Mouse (Mus musculus): Measurements from ENCODE around the gene Wdr66.

The Wdr66 gene

DNA sequence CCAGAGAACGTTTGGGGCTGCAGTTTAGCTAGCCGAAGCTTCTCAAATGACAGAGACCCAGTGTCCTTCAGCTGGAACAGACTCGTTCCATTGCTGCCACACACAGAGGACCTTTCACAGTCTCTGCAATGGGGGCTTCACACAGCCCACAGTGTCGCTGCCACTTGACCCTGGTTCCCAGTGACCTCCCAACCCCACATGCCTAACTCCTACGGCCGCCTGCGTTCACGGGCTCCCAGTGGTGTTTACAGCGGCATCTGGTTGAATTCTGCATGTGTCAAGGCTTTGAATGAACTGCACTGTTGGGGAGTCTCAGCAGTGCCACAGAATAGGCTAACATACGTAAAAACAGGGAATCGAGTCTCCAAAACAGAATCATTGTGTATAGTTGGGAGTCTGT lies 19.0 kb downstream of the Wdr66 start:
- no peak for DNase-seq (ENCODE audit: low spot score in 2 of 2)

DNA sequence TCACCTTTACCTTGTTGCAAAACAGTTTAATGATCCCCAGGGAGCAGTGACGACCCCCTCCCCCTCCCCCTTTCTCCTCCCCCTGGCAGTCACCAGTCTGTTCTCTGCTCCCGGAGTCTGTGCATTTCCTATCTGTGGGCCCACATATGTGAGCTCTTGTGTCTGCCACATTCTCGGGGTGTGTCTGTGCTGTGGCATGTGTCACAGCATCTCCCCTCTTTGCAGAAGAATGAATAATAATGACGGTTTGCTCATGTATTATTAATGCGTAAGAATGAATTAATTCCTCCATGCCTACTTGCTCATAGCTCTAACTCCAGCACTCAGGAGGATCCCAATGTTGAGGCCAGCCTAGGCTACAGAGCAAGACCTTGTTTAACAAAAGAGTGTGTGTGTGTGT lies 21.0 kb downstream of the Wdr66 start:
- DNase-seq (ENCODE audit: low spot score in 2 of 2): no peak

DNA sequence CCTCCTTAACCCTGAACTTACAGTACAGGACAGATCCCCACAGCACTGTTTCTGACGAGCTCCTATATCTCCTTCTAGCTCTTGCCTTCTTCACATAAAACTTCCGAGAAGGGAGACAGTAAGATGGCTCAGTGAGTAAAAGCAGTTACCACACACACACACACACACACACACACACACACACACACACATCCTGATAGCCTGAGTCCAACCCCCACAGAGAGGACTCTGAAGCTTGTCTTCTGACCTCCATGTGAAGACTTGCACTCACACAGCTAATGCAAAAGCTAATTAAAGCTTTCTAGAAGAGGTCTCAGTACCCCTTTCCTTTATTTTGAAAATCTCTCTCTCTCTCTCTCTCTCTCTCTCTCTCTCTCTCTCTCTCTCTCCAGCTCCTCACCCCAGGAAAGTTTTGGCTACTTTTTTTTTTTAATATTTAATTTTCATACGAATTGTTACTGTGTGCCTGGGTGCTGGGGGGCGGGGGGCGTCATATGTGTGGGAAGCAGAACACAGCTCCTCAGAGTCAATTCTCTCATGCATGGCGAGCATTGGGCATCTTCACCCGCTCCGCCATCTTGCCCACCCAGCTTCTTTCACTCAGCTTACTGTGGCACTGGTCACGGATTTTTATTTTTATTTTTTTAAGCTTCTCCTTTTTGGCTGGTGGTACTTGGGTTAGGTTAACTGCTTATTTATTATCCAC lies 24.9 kb downstream of the Wdr66 start:
- no peak for DNase-seq (ENCODE audit: low spot score in 2 of 2)

DNA sequence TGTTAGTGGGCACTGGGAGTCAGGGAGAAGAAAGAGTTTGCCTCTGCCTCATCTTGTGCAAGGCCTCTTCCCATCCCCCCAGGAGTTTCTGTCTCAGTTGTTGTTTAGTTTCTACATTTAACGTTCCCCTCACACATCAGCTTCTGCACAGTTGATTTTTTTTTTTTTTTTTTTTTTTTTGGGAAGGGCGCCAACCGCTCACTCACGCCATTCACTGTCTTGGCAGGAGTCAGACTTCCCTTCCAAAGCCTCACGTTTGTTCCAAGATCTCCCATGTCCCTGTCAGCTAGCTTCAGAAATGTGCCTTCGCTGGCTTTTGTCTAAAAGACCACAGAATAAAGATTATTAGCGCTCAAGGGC lies 25.4 kb downstream of the Wdr66 start:
- no peak for DNase-seq (ENCODE audit: low spot score in 2 of 2)

DNA sequence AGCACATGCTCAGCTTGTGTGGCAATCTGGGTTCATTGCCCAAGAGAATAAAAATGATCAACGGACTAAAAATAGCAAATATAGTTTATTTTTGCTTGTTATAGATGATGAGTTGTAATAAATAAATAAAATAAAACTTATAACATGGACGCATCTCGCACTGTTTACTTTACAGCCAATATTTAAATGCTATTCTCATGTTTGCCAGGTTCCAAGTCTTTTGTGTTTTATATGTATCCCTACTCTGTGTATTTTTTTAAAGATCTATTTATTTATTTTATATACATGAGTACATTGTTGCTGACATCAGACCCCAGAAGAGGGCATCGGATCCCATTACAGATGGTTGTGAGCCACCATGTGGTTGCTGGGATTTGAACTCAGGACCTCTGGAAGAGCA lies 25.8 kb downstream of the Wdr66 start:
- no peak for DNase-seq (ENCODE audit: low spot score in 2 of 2)

DNA sequence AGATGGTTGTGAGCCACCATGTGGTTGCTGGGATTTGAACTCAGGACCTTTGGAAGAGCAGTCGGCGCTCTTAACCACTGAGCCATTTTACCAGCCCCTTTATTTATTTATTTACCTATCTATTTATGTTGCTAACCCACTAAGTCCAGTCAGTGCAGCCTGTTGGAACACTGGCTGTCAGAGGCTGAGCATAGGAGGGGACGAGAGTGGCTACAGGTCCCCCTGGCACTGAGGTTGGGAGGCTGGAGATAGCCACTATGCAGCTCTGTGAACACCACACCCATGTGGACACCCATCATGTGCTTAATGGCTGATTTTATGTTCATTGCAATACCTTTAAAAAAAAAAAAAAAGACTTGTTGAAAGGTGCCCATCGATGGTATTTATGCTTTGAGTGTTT lies 27.3 kb downstream of the Wdr66 start:
- no peak for DNase-seq (ENCODE audit: low spot score in 2 of 2)

DNA sequence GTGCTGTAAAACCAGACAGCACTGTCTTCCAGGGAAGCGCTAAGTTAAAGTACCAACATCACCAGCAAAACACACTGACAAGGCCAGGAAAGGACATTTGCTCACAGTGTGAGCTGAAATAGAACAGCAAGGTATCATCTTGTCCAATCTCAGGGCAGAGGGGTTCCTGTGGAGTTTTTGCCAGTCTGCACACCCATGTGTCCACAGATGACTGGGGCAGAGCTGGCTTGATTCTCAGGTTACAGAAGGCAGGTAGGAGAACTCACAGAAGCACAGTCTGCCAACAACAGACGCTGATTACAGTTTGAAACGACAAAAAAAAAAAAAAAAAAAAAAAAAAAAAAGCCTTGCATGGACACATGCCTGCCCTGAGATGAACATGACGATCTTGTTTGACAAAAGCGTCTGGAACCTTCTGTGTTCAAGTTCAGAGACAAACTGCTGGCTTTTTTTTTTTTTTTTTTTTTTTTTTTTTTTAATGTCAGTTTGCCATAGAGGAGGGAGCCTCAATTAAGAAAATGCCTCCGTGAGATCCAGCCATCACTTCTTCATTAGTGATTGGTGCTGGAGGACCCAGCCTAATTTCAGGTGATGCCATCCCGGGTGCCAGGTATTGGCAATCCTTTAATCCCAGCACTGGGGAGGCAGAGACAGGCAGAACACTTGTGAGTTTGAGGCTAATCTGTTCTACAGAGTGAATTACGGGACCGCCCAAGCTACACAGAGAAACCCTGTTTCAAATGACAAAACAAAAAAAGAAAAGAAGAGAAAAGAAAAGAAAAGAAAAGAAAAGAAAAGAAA lies 29.6 kb downstream of the Wdr66 start:
- no peak for DNase-seq (ENCODE audit: low spot score in 2 of 2)

DNA sequence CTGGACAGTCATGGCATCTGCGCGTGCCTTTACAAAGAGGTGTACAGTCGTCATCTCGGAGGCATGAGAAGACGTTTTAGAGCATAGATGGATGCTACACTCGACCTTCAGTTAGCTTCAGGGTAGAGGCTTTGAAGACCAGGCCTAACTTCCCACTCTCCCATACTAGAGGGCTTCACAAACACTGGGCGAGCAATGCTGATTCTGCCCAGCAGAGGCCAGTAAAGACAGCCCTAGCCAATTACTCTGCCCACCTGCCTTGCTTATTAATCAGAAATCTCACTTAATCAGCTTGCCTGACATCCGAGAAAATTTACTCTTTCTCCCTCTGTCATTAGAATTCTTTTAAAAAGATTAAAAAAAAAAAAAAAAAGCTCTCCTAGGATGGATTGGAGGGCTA lies 33.3 kb downstream of the Wdr66 start:
- peak in 1 of 2 experiments; percentile 69 for DNase-seq (ENCODE audit: low spot score in 2 of 2)

DNA sequence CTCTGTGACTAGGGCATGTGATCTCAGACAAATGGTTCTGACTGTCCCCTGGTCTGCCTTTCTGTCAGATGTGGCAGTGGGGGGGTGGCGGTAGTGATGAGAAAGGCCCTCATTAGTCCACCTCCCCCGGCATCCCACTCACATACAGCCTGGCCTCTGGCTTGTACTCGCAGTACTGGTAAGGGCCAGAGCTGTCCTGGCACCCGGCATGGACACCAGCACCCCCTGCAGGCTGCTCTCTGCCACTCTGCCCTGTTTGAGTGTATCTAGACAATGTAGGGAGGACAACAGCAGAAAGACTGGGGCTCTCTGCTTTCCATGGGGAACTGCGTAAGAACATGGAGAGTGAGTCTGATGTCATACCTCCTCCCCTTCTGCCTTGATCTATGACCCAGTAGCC lies 36.2 kb downstream of the Wdr66 start:
- no peak for DNase-seq (ENCODE audit: low spot score in 2 of 2)

DNA sequence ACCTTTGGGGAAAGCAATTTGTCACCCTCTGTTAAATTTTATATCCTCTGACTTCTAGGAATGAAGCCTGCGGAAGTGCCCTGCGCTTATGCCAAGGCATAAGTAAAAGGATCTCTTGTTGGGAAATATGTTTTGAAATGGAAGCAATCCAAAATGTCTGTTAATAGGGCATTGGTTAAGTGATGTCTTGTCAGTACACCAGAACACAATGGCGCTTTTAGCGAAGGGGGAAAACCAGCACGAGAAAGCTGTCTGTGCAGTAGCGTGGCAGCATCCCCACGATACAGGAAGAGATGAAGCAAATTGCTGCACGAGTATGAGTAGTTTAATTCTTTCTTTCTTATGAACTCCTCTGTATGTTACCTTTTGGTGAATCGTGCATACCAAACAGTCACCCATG lies 42.8 kb downstream of the Wdr66 start:
- DNase-seq (ENCODE audit: low spot score in 2 of 2): no peak

DNA sequence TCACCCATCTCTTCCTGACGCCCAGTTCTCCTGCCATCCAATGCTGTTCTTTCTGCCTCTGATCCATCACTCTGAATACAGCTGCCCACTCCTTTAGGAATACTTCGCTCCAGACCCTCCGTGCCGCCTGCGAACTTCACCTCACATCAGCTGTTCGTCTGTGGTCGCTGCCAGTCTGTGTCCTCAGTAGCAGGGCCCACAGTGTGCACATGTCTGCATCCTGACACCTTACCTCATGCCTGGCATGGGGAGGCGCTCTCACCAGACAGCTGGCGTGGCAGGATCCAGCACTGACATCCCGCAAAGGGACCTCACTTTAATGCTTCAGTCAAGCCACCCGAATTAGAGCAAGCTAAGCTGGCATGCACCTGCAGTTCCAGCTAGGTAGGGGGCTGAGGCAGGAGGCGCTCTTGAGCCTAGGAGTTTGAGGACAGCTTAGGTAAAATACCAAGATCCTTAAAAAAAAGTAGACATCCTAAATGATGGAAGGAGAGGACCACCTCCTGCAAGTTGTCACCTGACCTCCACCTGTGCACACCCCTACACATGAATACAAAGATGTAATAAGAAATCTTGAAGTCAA lies 44.4 kb downstream of the Wdr66 start:
- no peak for DNase-seq (ENCODE audit: low spot score in 2 of 2)

DNA sequence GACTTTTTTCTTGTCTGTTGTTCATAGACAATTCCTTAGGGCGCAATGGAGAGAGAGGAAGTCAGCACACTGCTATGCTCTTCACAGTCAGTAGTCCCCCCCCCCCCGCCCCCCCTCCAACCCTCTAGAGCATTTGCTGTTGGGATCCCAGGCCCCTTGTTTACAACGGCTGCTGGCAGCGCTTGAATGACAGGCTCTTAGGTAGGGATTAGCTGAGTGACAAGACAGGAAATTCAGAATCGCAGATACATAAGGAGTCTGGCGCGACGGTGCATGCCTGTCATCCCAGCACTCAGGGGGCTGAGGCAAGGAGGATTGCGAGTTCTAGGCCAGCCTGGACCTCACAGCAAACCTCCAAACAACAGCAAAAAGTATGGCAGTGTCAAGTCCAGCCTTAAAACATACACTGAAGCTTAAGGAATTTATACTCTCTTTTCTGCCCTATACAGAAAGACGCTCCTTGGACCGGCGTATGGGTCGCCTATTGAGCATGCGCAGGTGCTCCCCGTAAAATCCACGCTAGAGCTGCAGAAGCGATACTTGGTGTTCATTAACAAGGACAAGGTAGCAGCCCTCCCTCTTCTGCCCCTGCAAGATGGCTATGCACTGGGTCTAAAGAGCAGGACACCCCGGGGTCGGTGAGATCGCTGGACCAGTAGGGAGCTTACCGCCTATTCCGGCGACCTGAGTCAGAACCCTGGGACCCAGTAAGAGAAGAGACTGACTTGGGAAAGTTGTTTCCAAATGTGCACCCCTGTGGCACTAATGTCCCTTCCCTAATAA lies 45.3 kb downstream of the Wdr66 start:
- DNase-seq (ENCODE audit: low spot score in 2 of 2): no peak

DNA sequence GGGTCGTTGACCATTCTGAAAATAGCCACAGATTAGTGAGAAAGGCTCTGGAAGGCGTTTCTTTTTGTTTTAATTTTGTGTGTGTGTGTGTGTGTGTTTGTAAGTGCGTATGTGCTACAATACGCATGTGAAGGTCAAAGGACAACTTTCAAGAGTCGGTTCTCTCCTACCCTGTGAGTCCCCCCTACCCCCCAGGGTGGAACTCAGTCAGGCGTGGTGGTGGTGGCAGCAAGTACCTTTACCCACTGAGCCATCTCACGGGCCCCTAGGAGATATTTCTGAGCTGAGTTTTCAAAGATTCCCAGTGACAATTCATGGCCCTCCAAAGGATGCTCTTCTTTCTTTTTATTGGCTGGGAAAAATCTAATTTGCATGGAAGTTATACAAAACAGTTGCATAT lies 45.9 kb downstream of the Wdr66 start:
- DNase-seq (ENCODE audit: low spot score in 2 of 2): no peak

DNA sequence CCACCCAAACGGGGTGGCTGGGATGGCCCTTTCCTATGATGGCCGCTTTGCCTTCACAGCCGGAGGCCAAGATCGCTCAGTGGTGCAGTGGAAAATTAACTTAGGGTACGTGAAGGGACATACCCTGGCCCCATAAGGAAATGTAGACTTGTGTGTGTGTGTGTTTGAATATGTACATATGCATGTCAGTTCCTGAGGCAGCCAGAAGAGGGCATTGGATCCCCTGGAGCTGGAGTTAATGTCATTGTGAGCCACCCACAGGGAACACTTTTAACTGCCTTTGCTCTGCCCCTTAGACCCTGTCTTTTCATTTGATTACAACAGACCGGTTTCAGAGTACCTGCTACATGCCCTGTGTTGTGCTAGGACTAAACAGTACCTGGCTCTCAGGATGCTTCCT lies 46.6 kb downstream of the Wdr66 start:
- no peak for DNase-seq (ENCODE audit: low spot score in 2 of 2)

DNA sequence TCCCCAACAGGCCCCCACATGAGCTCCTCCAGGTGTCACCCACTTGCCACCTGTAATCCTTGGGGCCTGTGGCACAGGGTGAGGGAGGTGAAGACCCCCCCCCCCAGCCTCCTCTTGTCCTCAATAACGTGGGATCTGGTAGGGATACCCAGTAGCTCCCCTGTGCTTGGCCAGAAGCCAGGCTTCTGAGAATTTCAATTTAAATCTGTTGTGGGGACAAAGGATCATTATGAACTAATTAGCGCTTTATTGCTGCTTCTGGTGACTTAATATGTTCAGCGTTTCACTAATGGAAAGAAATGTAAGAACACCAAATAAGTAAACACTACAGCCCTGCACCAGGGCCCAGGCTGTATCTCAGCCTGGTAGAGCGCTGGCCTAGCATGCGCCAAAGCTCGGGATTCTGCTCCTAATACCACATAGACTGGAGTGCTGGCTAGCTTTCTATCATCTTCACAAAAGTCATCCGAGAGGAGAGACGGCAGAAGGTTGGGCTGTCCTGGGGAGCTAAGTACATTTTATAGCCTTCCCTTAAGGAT lies 48.7 kb downstream of the Wdr66 start:
- no peak for DNase-seq (ENCODE audit: low spot score in 2 of 2)

DNA sequence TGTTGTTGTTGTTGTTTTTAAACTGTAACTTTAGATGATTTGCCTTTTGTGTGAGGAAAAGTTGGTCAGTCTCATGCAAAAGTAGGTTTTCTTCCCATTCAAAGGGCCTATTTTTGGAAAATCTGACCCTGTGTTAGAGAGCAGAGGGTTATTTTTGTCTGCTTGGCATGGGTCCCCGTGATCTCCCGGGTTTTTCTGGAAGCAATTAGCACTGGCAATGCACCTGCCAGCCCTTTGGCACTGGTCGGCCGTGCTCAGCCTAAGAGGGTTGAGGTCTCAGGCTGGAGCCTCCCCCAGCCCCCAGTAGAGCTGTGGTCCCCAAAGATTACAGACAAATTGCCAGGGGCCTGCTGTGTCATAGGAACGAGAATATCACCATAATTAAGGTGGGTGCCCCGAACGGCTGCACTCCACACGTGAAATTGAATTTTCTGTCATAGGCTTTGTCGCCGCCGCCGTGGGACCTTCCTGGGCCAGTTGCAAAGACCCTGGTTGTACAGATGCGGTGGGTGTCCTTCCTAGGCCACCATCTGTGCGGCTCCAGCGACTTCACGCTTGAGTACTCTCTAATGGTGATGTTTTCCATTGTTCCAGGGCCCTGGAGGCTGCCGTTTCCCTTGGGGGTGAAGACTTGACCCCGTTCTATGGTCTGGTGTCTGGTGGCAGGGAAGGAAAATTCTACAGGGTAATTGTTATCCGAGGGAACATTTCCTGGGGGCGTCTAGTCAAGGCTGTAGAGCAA lies 50.0 kb downstream of the Wdr66 start:
- DNase-seq (ENCODE audit: low spot score in 2 of 2): no peak

DNA sequence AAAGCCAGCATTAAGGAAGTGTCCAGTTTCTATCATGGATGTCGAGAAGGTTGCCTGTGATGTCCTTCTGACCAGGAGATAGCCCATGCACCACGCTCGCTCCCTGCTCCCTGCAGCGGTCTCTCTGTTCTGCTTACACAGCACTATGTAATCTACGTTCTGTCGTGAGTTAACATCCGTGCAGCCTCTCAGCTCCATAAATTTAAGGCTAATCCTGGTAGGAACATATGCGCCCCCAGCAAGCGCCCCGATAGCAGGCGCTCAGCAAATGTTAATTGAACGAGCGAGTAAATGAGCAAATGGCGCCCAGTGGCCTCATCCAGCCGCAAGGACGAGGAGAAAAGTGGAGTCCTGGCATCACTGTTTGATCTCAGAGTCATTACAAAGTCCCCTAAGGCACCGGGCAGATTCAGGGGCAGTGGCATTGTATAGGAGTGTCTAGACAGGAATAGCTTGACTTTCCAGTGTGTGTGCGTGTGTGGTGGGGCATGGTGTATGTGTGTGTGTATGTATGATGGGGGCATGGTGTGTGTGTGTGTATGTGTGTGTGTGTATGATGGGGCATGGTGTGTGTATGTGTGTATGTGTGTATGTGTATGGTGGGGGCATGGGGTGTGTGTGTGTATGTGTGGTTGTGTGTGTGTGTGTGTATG lies 55.9 kb downstream of the Wdr66 start:
- DNase-seq (ENCODE audit: low spot score in 2 of 2): no peak

DNA sequence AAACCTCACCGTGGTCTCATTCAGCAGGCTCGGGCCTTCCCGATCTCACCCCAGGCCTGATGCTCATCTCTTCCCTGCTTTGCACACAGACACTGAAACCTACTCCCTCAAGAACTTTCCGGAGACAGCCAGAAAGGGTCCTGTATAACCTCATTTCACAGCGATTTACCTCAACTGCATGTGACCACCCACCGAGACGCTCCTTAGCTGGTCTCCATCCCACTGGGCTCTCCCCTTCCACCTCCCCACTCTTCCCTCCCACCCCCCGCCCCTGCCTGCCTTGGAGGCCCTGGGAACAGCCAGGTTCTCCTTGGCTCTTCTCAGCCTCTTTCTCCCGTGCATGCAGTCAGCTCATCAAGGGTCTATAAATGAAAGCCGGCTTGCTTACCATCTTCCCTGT lies 57.9 kb downstream of the Wdr66 start:
- DNase-seq (ENCODE audit: low spot score in 2 of 2): no peak

DNA sequence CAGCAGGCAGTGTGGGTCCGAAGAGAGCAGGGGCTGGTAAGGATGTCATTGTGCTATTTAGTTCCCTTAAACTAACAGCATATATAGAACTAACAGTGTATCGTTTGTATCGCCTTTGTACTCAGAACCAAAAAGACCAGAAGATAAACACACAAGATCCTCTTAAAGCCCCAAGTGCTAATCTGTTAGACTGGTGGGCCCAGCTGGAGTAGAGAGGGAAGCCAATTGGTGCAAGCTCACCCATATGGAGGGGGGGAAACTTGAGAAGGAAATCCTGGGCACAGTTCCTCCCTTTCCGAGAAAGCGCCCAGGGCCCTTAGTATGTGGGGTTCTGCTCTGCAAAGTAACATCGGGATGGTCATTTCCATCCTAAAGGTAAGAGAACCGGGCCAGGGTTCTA lies 58.3 kb downstream of the Wdr66 start:
- DNase-seq (ENCODE audit: low spot score in 2 of 2): no peak

DNA sequence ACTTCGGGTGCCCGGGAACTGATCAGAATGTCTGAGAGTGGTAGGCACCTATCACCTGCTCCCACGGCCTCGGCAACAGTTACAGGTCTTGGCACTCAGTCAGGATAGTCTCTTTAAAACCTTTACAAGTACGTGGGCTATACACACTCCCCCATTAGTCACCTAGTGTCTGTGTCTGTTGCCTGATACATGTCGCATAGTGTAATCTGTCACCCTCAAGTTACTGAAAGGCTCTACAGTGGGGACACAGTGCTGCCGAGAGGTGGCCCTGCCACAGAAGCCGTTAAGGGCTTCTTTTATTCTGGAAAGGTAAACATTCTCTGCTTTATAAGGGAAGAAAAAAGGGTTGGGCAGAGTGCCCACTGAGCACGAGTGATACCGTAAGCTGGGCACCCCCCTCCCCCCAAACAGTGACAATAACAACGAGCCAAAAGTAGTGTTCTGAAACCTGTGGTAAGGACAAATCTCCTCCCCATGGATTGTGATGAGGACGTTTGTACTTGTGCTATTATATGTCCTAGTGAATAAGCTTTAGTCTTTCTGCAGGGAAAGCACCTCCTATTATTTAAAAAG lies 61.2 kb downstream of the Wdr66 start:
- no peak for DNase-seq (ENCODE audit: low spot score in 2 of 2)

Measured in right cerebral cortex, postnatal 10 days (tissue).